Mouse (Mus musculus): ENCODE results near the gene Tppp.

- no peak for TF ChIP-seq POLR2A (IDR thresholded peaks at IDR 0.05; ENCODE audit: low read depth, low read length)
- TF ChIP-seq CTCF (conservative IDR thresholded peaks at IDR 0.05; ENCODE audit: insufficient read depth, insufficient read length, low read depth, low read length), result no peak
Observed at GRCm38 (mm10) chr13:74035776-74036175, 26.6 kb downstream of the Tppp start.

Measured in kidney, adult 2 months (tissue).